Mouse (Mus musculus) bone marrow, adult 2 months (tissue): Measurements from ENCODE around the gene Nrg3. TPM values are rescaled to one million over a fixed set of nuclear protein-coding genes. Genes with fewer than 3 reads are reported as not detected.

ENCODE experiments used
- H3K27ac ChIP-seq: fragments of 200-500 bp; 2 replicates; pipeline ENCODE4 v1.5.1; 2012; ENCODE audit warnings: low read depth, mild to moderate bottlenecking, control low read depth, inconsistent platforms, low read length; ENCODE audit not compliant: control insufficient read depth, poor library complexity, insufficient read depth
- H3K4me1 ChIP-seq: fragments of 200-500 bp; 2 replicates; pipeline ENCODE4 v1.6.1; 2011; ENCODE audit warnings: low read length; ENCODE audit not compliant: control insufficient read depth, insufficient read depth
- H3K4me3 ChIP-seq: fragments of 200-500 bp; replicated peaks from 2 replicates; pipeline ENCODE3; 2011; ENCODE audit warnings: mild to moderate bottlenecking, low read depth, low read length, control low read depth; ENCODE audit not compliant: control insufficient read depth
- CTCF ChIP-seq: fragments of 200-500 bp; IDR thresholded peaks from 2 replicates; pipeline ENCODE4 v1.5.1; 2011; ENCODE audit warnings: low read length, control low read depth; ENCODE audit not compliant: control insufficient read depth, insufficient read depth
- POLR2A ChIP-seq: fragments of 200-500 bp; IDR thresholded peaks from 2 replicates; pipeline ENCODE4 v1.6.1; 2011; ENCODE audit warnings: low read depth, mild to moderate bottlenecking, control low read depth, low read length, borderline replicate concordance; ENCODE audit not compliant: control insufficient read depth
- WGBS: fragments of 180-500 bp; shearing (Covaris S2); methylation state at CpG from one replicate; pipeline ENCODE4 v1.1.7; 2018; 5-methylcytosine and 5-hydroxymethylcytosine counted together
- polyA plus RNA-seq: library from polyadenylated mRNA; stranded (reverse); fragments of >200 nt; gene quantifications from 2 replicates; pipeline ENCODE4 v1.2.4, GENCODE M21; 2011; ENCODE audit warnings: low replicate concordance; ENCODE audit not compliant: missing spikeins, insufficient read depth, insufficient read length

Gene Nrg3
- polyA plus RNA-seq, 1 experiment = not detected

DNA sequence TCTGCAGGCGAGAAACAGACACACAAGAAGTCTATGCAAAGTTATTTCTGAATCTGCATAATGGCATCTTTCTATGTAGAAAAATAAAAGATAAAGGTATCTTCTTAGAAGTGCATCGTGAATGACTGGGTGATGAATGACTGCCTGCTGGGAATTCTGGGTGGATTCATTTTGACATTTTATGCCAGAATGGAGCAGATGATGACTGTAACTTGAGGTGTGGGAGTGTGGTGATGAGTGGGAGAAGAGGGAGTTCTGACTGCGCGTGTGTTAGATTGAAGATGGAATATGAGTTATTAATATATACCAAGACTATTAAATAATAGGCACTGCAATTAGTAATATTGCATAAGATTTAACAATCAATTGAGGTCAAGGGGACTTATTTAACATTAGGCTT is 208.5 kb downstream of the Nrg3 start:
- Histone ChIP-seq H3K4me3 (no peak overlapping the region), H3K27ac (no peak overlapping the region), H3K4me1 (no peaks in the 10 kb centered on the region)
- WGBS = 89% methylated on average over 4 of the region's 4 CpGs
- no peak for TF ChIP-seq POLR2A
- TF ChIP-seq CTCF = no peak

DNA sequence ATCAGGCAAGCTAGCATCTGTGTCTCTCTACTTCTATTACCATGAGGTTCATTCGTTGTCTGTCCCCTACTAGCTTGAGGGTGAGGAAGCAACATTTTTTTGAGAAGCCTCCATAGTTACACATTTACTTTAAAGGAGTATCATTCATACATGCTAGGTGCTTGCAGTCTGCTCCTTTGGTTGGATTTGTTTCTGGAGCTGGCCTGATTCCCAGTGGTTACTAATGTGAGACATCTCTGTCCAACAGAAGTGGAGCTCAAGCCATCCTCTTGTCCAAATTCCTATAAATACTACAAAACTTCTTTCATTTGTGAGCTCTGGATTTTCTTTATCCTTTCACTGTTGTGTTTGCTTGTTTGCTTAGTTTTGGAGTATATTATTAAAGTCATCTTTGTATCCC is 211.9 kb downstream of the Nrg3 start:
- TF ChIP-seq CTCF (no peak), POLR2A (no peak)
- Histone ChIP-seq H3K27ac (no peak overlapping the region), H3K4me3 (no peak overlapping the region), H3K4me1 (no peaks in the 10 kb centered on the region)
- WGBS = 59% methylated on average over 1 of the region's 1 CpGs

DNA sequence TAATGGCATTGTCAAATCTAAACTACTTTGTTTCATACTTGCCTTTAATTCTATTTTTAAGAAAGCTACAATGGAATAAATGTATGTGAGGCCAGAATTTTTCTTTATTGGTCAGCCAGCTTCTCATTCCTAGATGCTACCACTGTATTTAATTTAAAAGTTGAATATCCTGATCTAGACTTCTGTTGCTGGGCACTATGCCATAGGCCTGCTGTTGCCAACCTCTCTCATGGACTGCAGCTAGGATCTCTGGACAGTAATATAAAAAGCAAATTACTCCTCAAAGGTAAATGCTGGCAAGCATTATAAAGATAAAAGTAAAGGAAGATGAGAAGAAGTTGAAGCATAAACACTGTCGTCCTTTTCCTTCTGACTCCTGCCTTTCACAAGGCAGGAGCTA is 217.5 kb downstream of the Nrg3 start:
- TF ChIP-seq POLR2A (no peak), CTCF (no peak)
- no peak overlapping the region for H3K4me3 ChIP-seq
- H3K27ac ChIP-seq = no peak overlapping the region
- 49% methylated on average over 1 of the region's 1 CpGs for WGBS
- H3K4me1 ChIP-seq = no peaks in the 10 kb centered on the region

DNA sequence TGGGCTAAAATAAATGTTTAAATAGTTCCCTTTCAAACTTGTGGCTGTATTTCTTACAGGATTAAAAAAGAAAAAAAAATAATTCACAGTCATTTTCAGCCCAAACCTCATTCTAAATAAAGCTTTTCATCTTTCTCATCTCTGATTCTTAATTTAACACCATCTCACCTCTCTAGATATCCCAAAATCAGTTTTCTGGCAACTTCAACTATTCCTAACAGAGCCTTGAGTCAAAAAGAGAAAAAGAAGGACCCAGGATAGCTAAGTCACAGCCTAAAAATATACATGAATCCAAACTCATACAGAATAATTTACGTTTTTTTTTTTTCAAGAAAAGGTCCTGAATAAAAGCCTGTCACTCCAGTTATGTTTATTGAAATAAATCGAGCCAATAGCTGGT is 232.6 kb downstream of the Nrg3 start:
- TF ChIP-seq POLR2A (no peak), CTCF (no peak)
- 47% methylated on average over 2 of the region's 2 CpGs for WGBS
- no peak overlapping the region for H3K27ac ChIP-seq
- no peak overlapping the region for H3K4me3 ChIP-seq
- H3K4me1 ChIP-seq = no peaks in the 10 kb centered on the region

DNA sequence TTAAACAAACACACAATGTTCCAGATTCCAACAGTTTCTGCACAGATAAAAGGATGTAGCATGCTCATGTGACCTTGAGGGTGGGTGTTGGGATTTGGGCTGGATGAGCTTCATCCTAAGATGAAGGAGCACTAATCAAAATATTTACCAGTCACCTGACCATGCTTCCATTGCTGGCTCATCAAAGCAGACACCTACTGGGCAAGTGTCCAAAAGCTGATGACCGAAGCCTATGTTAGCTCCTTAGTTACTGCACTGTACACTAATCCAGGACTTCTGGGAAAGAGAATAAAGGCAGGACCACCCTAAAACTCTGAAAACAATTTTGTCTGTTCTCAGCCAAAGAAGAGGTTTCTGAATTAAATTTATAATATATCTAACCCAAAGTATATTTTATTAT is 261.4 kb downstream of the Nrg3 start:
- TF ChIP-seq CTCF = no peak
- no peak for TF ChIP-seq POLR2A
- H3K27ac ChIP-seq = no peak overlapping the region
- no peaks in the 10 kb centered on the region for H3K4me1 ChIP-seq
- WGBS = 82% methylated on average over 1 of the region's 1 CpGs
- no peak overlapping the region for H3K4me3 ChIP-seq

DNA sequence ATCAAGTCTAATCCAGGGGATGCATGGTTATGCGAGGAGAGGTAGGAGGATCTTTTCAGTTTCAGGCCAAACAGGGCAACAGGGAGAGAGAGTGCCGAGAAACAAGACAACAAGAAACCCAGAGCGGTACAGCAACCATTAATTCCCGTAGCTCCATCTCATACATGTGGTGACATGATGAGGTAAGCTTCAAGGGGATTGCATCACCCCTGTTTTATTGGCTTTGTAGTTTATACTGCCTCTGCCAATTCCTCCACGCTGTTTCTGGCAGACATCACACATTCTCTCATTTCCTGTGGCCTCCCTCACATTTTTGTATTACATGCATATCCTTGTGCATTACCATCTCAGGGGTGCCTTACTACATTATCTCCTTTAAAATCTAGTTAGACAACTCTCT is 280.9 kb downstream of the Nrg3 start:
- WGBS = 64% methylated on average over 5 of the region's 5 CpGs
- TF ChIP-seq POLR2A (no peak), CTCF (no peak)

DNA sequence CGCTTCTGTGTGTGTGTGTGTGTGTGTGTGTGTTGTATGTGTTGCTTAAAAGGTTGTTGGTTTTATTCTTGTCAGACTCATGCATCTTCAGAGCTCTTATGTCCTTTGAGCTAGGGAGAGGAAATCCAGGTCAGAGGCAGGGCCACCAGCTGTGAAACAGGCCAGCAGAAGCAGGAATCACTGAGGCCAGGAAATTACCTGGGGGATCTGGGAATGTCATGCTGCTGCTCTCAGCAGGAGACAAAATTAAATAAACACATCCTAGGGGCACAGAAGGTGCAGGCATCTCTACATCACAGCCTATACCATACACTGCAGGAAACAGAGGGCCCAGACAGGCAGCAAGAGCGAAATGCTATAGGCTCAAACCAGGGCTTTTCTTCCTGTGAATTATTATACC is 299.2 kb downstream of the Nrg3 start:
- TF ChIP-seq CTCF = no peak
- no peak for TF ChIP-seq POLR2A
- no peak overlapping the region for H3K4me3 ChIP-seq
- no peaks in the 10 kb centered on the region for H3K4me1 ChIP-seq
- 65% methylated on average over 2 of the region's 2 CpGs for WGBS
- H3K27ac ChIP-seq = no peak overlapping the region

More for the DNA sequence above, 280.9 kb downstream of the Nrg3 start:
- Histone ChIP-seq H3K4me3 (no peak overlapping the region), H3K27ac (no peak overlapping the region), H3K4me1 (no peaks in the 10 kb centered on the region)

DNA sequence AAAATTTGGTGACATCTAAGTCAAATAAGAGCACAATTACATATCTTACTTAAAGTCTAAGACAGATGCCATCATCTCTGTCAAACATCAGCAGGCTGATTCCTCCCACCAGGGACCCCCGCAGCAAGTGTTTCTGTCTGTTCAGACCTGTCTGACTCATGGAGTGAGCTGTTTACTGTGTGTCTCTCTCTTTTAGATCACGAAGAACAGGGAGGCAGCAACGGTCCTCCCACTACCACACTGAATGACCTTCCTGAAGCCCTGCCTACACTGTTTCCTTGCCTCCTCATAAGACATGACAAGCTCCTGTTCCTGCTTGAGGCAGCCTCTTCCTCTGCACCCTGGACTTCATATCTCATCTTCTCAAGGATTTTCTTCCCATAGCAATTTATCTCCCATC is 312.7 kb downstream of the Nrg3 start:
- Histone ChIP-seq H3K27ac (no peak overlapping the region), H3K4me1 (no peaks in the 10 kb centered on the region), H3K4me3 (no peak overlapping the region)
- TF ChIP-seq POLR2A (no peak), CTCF (no peak)
- WGBS = 64% methylated on average over 3 of the region's 3 CpGs

DNA sequence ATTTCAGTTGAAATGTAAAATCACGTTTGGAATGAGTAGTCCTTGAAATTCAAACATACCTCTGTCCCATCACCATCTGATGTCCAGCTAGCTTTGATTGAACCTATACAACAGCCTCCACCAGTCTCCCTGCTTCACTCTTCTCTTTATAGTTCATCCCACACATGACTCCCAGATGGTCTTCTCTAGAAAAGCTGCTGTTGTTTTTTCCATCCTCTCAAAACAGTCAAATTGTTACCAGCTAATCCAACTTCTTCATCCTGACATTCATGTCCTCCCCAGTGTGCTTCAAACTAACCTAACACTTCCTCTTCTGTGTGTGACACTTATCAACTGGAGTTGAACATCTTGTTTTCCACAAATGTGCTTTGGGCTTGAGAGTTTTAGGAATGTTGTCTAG is 317.4 kb downstream of the Nrg3 start:
- no peak overlapping the region for H3K4me3 ChIP-seq
- no peak overlapping the region for H3K27ac ChIP-seq
- TF ChIP-seq POLR2A = no peak
- no peak for TF ChIP-seq CTCF
- no peaks in the 10 kb centered on the region for H3K4me1 ChIP-seq
- 49% methylated on average over 1 of the region's 1 CpGs for WGBS

DNA sequence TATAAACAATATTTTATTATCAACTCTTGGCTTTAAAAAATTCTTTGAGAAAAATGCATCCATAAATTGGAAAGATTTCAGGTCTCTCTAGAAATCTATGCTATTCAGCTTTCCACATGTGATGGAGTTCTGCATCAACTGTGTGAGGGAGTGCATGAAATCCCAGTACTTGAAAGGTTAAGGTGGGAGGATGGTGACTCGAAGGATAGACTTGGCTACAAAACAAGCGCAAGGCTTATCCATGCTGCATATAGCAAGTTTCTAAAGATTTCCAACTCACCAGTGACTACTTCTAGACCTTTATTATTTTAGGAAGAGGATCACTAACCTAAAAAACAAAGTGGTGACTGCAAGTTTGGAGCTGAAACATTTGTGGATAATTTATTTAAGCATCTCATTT is 343.1 kb downstream of the Nrg3 start:
- WGBS = 69% methylated on average over 2 of the region's 2 CpGs

More for the DNA sequence above, 343.1 kb downstream of the Nrg3 start:
- TF ChIP-seq POLR2A (no peak), CTCF (no peak)
- H3K4me3 ChIP-seq = no peak overlapping the region
- H3K27ac ChIP-seq = no peak overlapping the region
- no peaks in the 10 kb centered on the region for H3K4me1 ChIP-seq
